Mouse (Mus musculus): ENCODE measurements around the gene Sncg.

DNA sequence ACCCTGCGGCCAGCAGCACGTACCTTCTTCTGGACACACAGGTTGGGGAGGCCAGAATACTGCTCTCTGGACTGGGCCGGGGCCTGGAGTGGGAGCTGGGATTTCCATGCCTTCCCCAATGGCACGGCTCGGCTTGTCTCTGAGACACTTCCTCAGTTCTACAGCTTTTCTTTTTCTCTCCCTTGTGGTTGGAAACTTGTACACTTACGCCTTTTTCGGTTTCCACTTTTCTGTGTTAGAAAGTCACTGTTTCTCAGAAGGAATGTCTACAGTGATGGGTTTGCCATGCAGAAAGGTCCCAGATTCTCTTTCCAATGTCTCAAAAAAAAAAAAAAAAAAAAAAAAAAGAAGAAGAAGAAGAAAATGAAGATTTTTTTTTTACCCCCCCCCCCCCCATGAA lies 28.8 kb upstream of the Sncg start:
- TF ChIP-seq CTCF (IDR thresholded peaks at IDR 0.05; ENCODE audit: low read depth, low read length) (no peak), TAL1 (conservative IDR thresholded peaks at IDR 0.05; ENCODE audit: low read depth, low read length) (no peak), POLR2AphosphoS5 (IDR thresholded peaks at IDR 0.05; ENCODE audit: insufficient replicate concordance, low read depth, low read length) (no peak), GATA1 (IDR thresholded peaks at IDR 0.05; ENCODE audit: borderline replicate concordance, low read length) (no peak), GATA2 (IDR thresholded peaks at IDR 0.05; ENCODE audit: borderline replicate concordance, low read depth, low read length) (no peak)

Measured in G1E (cell line).